Mouse (Mus musculus) heart, postnatal 0 days (tissue): ENCODE measurements around the gene Cox10.

Experiments
- CTCF ChIP-seq: IDR thresholded peaks from 2 replicates; pipeline ENCODE4 v1.5.1; 2016; ENCODE audit warnings: antibody characterized with exemption, control low read depth, low read depth
- EP300 ChIP-seq: IDR thresholded peaks from 2 replicates; pipeline ENCODE4 v1.6.1; 2016; ENCODE audit warnings: antibody characterized with exemption, low read depth

- no peak for TF ChIP-seq CTCF
- TF ChIP-seq EP300: no peak
Observed at GRCm38 (mm10) chr11:63988991-63989860, 90.0 kb downstream of the Cox10 start.
